27 mouse cellular contexts compared by ENCODE assay signal in genomic region chr7:114110500-114110899, GRCm38 (mm10). TPM values are rescaled to one million over a fixed set of nuclear protein-coding genes. Genes with fewer than 3 reads are reported as not detected.
DNase-seq lines count a peak whose midpoint lies in the region; ATAC-seq and TF ChIP-seq lines count a peak whose summit lies in the region.
"Had no signal": no experiment of that assay in that cellular context is flagged by ENCODE, and none has a peak within 500 bp of the region (broad histone marks: within the 10 kb centered on the region; RNA-seq: fewer than 3 reads in every experiment).

No protein-coding gene starts in this region.

- no peak for TF ChIP-seq EP300 in stomach, postnatal 0 days (optimal IDR thresholded peaks at IDR 0.05)

- TF ChIP-seq POLR2A in small intestine, adult 2 months (IDR thresholded peaks at IDR 0.05; ENCODE audit: low read depth, low read length) = no peak

- H3K4me3 ChIP-seq in intestine, embryonic 15.5 days (replicated peaks) = no peak overlapping the region
- no peak overlapping the region for H3K4me3 ChIP-seq in intestine, postnatal 0 days (ENCODE audit: low read depth, low read length)
- H3K4me3 ChIP-seq in stomach, embryonic 14.5 days (ENCODE audit: low read depth, low read length) = no peak overlapping the region
- H3K4me3 ChIP-seq in stomach, postnatal 0 days (ENCODE audit: low read depth, low read length) = no peak overlapping the region
- H3K4me3 ChIP-seq in small intestine, adult 2 months (ENCODE audit: low read depth, low read length) = no peak overlapping the region
- H3K4me3 ChIP-seq: embryonic facial prominence, embryonic 10.5 days; embryonic facial prominence, embryonic 12.5 days; erythroblast, embryonic 14.5 days; forebrain, embryonic 10.5 days; forebrain, embryonic 12.5 days had no signal

- no peaks in the 10 kb centered on the region for H3K36me3 ChIP-seq in intestine, embryonic 15.5 days
- H3K36me3 ChIP-seq in intestine, postnatal 0 days (ENCODE audit: control insufficient read depth, insufficient read depth) = no peaks in the 10 kb centered on the region
- H3K36me3 ChIP-seq in stomach, embryonic 14.5 days (ENCODE audit: control insufficient read depth, insufficient read depth, low read length) = no peaks in the 10 kb centered on the region
- no peaks in the 10 kb centered on the region for H3K36me3 ChIP-seq in stomach, postnatal 0 days (ENCODE audit: control insufficient read depth, insufficient read depth, low read length)
- H3K36me3 ChIP-seq in small intestine, adult 2 months (ENCODE audit: control insufficient read depth, insufficient read depth, low read length) = no peaks in the 10 kb centered on the region
- H3K36me3 ChIP-seq: embryonic facial prominence, embryonic 10.5 days; embryonic facial prominence, embryonic 12.5 days; forebrain, embryonic 12.5 days; G1E had no signal

- 0 out of 2 replicates have a peak, but pooled peaks have one; percentile 53 for ATAC-seq in intestine, embryonic 15.5 days
- ATAC-seq in intestine, postnatal 0 days = no peak
- ATAC-seq in stomach, embryonic 14.5 days (ENCODE audit: insufficient number of reproducible peaks, insufficient read depth, low FRiP score, low read depth) = 0 out of 2 replicates have a peak, but pooled peaks have one; percentile 28
- no peak for ATAC-seq in stomach, postnatal 0 days (ENCODE audit: low FRiP score, low TSS enrichment)
- ATAC-seq in activated CD4-positive, CD25-positive, alpha-beta regulatory T cell, adult 4 months = no peak
- no peak for ATAC-seq in megakaryocyte progenitor cell, adult 5-6 weeks (replicated peaks; ENCODE audit: poor library complexity)
- ATAC-seq: CD4-positive, CD25-positive, alpha-beta regulatory T cell, adult 4 months; forebrain, embryonic 14.5 days; forebrain, embryonic 16.5 days; Patski had no signal

- no peak for TF ChIP-seq CTCF in intestine, postnatal 0 days (IDR thresholded peaks at IDR 0.05; ENCODE audit: low read depth)
- no peak for TF ChIP-seq CTCF in stomach, postnatal 0 days (IDR thresholded peaks at IDR 0.05; ENCODE audit: low read depth)
- TF ChIP-seq CTCF in small intestine, adult 2 months (IDR thresholded peaks at IDR 0.05; ENCODE audit: extremely low read depth, insufficient read length, insufficient replicate concordance, low read depth, low read length) = no peak

- no peaks in the 10 kb centered on the region for H3K9me3 ChIP-seq in intestine, embryonic 15.5 days
- H3K9me3 ChIP-seq in intestine, postnatal 0 days (ENCODE audit: control insufficient read depth) = no peaks in the 10 kb centered on the region
- H3K9me3 ChIP-seq in stomach, embryonic 14.5 days (ENCODE audit: control insufficient read depth, low read depth, low read length) = no peaks in the 10 kb centered on the region
- no peaks in the 10 kb centered on the region for H3K9me3 ChIP-seq in stomach, postnatal 0 days (ENCODE audit: control insufficient read depth, low read length)
- H3K9me3 ChIP-seq: embryonic facial prominence, embryonic 10.5 days; embryonic facial prominence, embryonic 12.5 days; forebrain, embryonic 10.5 days; forebrain, embryonic 12.5 days; G1E had no signal

- no peak for DNase-seq in stomach, postnatal 0 days (ENCODE audit: low spot score)
- DNase-seq: adrenal gland, adult 2 months; adrenal gland, postnatal 10 days; adrenal gland, postnatal 25 days; B cell, adult 2 months; cerebellum, adult 11 months; cerebellum, adult 18-20 months; cerebellum, adult 9-10 months; cerebellum, postnatal 10 days; cerebellum, postnatal 25 days had no signal

- H3K4me2 ChIP-seq in intestine, embryonic 15.5 days (replicated peaks) = no peak overlapping the region
- H3K4me2 ChIP-seq in intestine, postnatal 0 days (replicated peaks; ENCODE audit: low read depth) = no peak overlapping the region
- no peak overlapping the region for H3K4me2 ChIP-seq in stomach, embryonic 14.5 days (replicated peaks; ENCODE audit: low read depth, low read length)
- no peak overlapping the region for H3K4me2 ChIP-seq in stomach, postnatal 0 days (replicated peaks; ENCODE audit: low read depth)
- H3K4me2 ChIP-seq: embryonic facial prominence, embryonic 12.5 days; forebrain, embryonic 12.5 days had no signal

- H3K27me3 ChIP-seq in intestine, embryonic 15.5 days (replicated peaks) = no peaks in the 10 kb centered on the region
- no peaks in the 10 kb centered on the region for H3K27me3 ChIP-seq in intestine, postnatal 0 days (replicated peaks; ENCODE audit: control insufficient read depth, insufficient read depth, low read length)
- no peaks in the 10 kb centered on the region for H3K27me3 ChIP-seq in stomach, embryonic 14.5 days (ENCODE audit: control insufficient read depth, insufficient read depth, low read length)
- H3K27me3 ChIP-seq in stomach, postnatal 0 days (ENCODE audit: control insufficient read depth, insufficient read depth, low read length) = no peaks in the 10 kb centered on the region
- H3K27me3 ChIP-seq in small intestine, adult 2 months (ENCODE audit: control insufficient read depth, insufficient read depth, low read length) = no peaks in the 10 kb centered on the region
- H3K27me3 ChIP-seq: CH12.LX; embryonic facial prominence, embryonic 12.5 days; forebrain, embryonic 12.5 days; Patski had no signal

- H3K9ac ChIP-seq in intestine, embryonic 15.5 days = no peak overlapping the region
- no peak overlapping the region for H3K9ac ChIP-seq in intestine, postnatal 0 days (ENCODE audit: low read depth, low read length)
- no peak overlapping the region for H3K9ac ChIP-seq in stomach, embryonic 14.5 days (replicated peaks; ENCODE audit: low read depth, low read length)
- no peak overlapping the region for H3K9ac ChIP-seq in stomach, postnatal 0 days (ENCODE audit: low read length)
- H3K9ac ChIP-seq: embryonic facial prominence, embryonic 12.5 days; forebrain, embryonic 12.5 days had no signal

- 49% methylated on average over 2 of the region's 2 CpGs for WGBS in intestine, embryonic 15.5 days
- WGBS in intestine, postnatal 0 days = 36% methylated on average over 2 of the region's 2 CpGs
- WGBS in stomach, embryonic 14.5 days = 49% methylated on average over 2 of the region's 2 CpGs
- WGBS in stomach, postnatal 0 days = 58% methylated on average over 2 of the region's 2 CpGs
- 30% methylated on average over 2 of the region's 2 CpGs for WGBS in small intestine, adult 2 months

- no peak overlapping the region for H3K27ac ChIP-seq in intestine, embryonic 15.5 days
- no peak overlapping the region for H3K27ac ChIP-seq in intestine, postnatal 0 days (ENCODE audit: low read depth, low read length)
- no peak overlapping the region for H3K27ac ChIP-seq in stomach, embryonic 14.5 days (ENCODE audit: low read length)
- no peak overlapping the region for H3K27ac ChIP-seq in stomach, postnatal 0 days (replicated peaks)
- H3K27ac ChIP-seq in small intestine, adult 2 months (ENCODE audit: insufficient read depth, low read depth, low read length) = peak overlapping the region; percentile 36; the same call in 1 of the 2 replicates
- H3K27ac ChIP-seq: embryonic facial prominence, embryonic 10.5 days; embryonic facial prominence, embryonic 12.5 days; forebrain, embryonic 10.5 days; forebrain, embryonic 12.5 days had no signal

- H3K4me1 ChIP-seq in intestine, embryonic 15.5 days (replicated peaks) = peaks cover 23% of the 10 kb centered on the region
- H3K4me1 ChIP-seq in intestine, postnatal 0 days (replicated peaks; ENCODE audit: control insufficient read depth, insufficient read depth, low read length) = peaks cover 8% of the 10 kb centered on the region; the same call in 1 of the 2 replicates
- H3K4me1 ChIP-seq in stomach, embryonic 14.5 days (ENCODE audit: control insufficient read depth, insufficient read depth, low read length) = peaks cover 5% of the 10 kb centered on the region; the same call in 1 of the 2 replicates
- H3K4me1 ChIP-seq in stomach, postnatal 0 days (replicated peaks; ENCODE audit: control insufficient read depth, insufficient read depth) = no peaks in the 10 kb centered on the region
- peaks cover 28% of the 10 kb centered on the region for H3K4me1 ChIP-seq in small intestine, adult 2 months (ENCODE audit: control insufficient read depth, insufficient read depth, insufficient read length, low read length)

RNA-seq across cellular contexts. Expression of gene Rras2, which starts 7.1 kb away (rescaled TPM):
- 26.6 and 26.8 TPM in 2 replicates for polyA plus RNA-seq in intestine, embryonic 15.5 days (2015; fragmentation: Nextera tagmentation; extraction: Ambion mirVana)
- polyA plus RNA-seq in intestine, postnatal 0 days (2015; fragmentation: Nextera tagmentation; extraction: Ambion mirVana) = 24.3 and 24.5 TPM in 2 replicates
- polyA plus RNA-seq in stomach, embryonic 14.5 days (2014; fragmentation: Nextera tagmentation; extraction: Ambion mirVana) = 29.4 and 30.1 TPM in 2 replicates
- polyA plus RNA-seq in stomach, postnatal 0 days (2015; fragmentation: Nextera tagmentation; extraction: Ambion mirVana) = 26.2 and 26.4 TPM in 2 replicates
- 16.0 and 21.3 TPM in 2 replicates for polyA plus RNA-seq in small intestine, adult 2 months (2012; rRNA removed)
- 10 to 100 TPM in 1 of 2 experiments, 1 to 10 TPM in 1; 8.8 to 17.4 TPM for polyA plus RNA-seq in activated CD4-positive, CD25-positive, alpha-beta regulatory T cell, adult 4 months (2017; shearing (Covaris generic))
- total RNA-seq in megakaryocyte progenitor cell, adult 5-6 weeks (2015) = 1.7 and 3.7 TPM in 2 replicates
- 1.5 and 1.7 TPM in 2 replicates for total RNA-seq in megakaryocyte progenitor cell, adult 5-6 weeks (2017)
- polyA plus RNA-seq: erythroblast, embryonic 14.5 days; G1E had no signal

Comparison
In these comparisons a context has a peak if more than half of its experiments do, and no peak if none do; other contexts are left out.
1. ATAC-seq: peak in intestine, embryonic 15.5 days (single experiment) and stomach, embryonic 14.5 days (single experiment); none in intestine, postnatal 0 days (single experiment), stomach, postnatal 0 days (single experiment), activated CD4-positive, CD25-positive, alpha-beta regulatory T cell, adult 4 months (single experiment) and megakaryocyte progenitor cell, adult 5-6 weeks (single experiment).